Mouse (Mus musculus): ENCODE results near the gene E130116L18Rik. TPM values are rescaled to one million over a fixed set of nuclear protein-coding genes. Genes with fewer than 3 reads are reported as not detected.

Gene E130116L18Rik
- total RNA-seq (2023) = not detected in 2 replicates

GRCm38 (mm10) chr5:25222752-25223702 lies at the start of gene E130116L18Rik:
E130116L18Rik (minus strand) TSS chr5:25223153.

GRCm38 (mm10) chr5:25221604-25222003 lies 1.3 kb downstream of the E130116L18Rik start, which contains the start of gene Galnt11:
Galnt11 (plus strand) TSS chr5:25221904.

GRCm38 (mm10) chr5:25181004-25181531 lies 41.9 kb downstream of the E130116L18Rik start, which contains the start of gene Galntl5:
Galntl5 (plus strand) TSS chr5:25181460.

Other genes starting within 250 kb of the E130116L18Rik start
- gene Prkag2, start 122.5 kb downstream of the E130116L18Rik start, total RNA-seq (2023) = 25.5 and 40.5 TPM in 2 replicates
- gene Galntl5, start 41.7 kb downstream of the E130116L18Rik start, total RNA-seq (2023) = not detected in 2 replicates
- 20.1 and 21.2 TPM in 2 replicates for gene Galnt11, start 1.2 kb downstream of the E130116L18Rik start, total RNA-seq (2023)

Measured in neutrophil, adult 65 days (primary cell).